Mouse (Mus musculus): ENCODE data around the gene Calhm1.

GRCm38 (mm10) chr19:47157664-47158063 is 13.6 kb upstream of the Calhm1 start, which contains the start of gene Calhm3:
- TF ChIP-seq CTCF (IDR thresholded peaks at IDR 0.05; ENCODE audit: low read depth, low read length) (no peak), POLR2A (IDR thresholded peaks at IDR 0.05; ENCODE audit: borderline replicate concordance, low read depth, low read length) (no peak)

Data from bone marrow macrophage, adult 2 months (primary cell).